ENCODE assay signal across 7 mouse cellular contexts in the genomic region with DNA sequence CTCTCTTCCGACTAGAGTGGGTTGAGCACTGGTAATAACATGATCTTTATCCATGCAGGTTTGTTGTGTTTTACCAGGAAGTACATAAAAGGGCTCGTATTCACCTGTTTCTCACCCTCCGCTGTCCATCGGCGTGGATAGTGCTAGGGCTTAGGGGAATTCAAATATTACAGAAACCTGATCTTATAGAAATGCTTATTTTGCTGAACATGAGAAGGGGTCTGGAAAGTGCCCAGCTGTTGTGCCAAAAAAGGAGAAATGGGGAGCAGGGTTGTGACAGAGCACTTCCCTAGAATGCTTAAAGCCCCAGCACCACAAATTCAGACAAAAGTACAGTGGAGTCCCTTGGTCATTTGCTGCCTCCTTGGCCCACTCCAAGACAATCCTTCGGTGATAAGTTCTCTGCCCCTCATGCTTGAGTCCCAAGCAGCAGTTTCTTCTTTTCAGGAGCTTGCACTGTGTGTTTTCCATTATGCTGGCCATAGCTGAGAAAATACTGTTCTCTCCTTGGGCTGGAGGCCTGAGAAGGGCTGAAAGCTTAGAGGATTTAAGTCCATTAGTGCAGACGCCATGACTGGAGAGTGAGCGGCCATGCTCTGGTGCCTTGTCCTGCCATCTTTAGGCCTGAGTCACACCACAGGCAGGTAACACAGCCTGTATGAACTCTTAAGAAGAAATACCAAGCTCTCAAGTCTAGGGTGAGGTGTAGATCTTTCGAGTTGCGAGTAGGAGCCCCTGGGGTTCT. TPM values are rescaled to one million over a fixed set of nuclear protein-coding genes. Genes with fewer than 3 reads are reported as not detected.
DNase-seq lines count a peak whose midpoint lies in the region; ATAC-seq and TF ChIP-seq lines count a peak whose summit lies in the region.

No protein-coding gene starts in this region.

- no peak for TF ChIP-seq POLR2A in CH12.LX (IDR thresholded peaks at IDR 0.05; ENCODE audit: low read depth, low read length)

- H3K79me2 ChIP-seq in CH12.LX (replicated peaks; ENCODE audit: control insufficient read depth, extremely low read depth, insufficient read depth, poor library complexity, severe bottlenecking): no peaks in the 10 kb centered on the region; the same call in 1 of the 2 replicates

- peak overlapping the region in 2 of 3 experiments; percentile 64 to 74 for H3K4me3 ChIP-seq in CH12.LX (replicated peaks in 1 of 3; ENCODE audit: low read depth in 2 of 3, low read length in 2 of 3, poor library complexity in 1 of 3)
- peak overlapping the region; percentile 76 to 84; a peak in 3 of 4 replicates for H3K4me3 ChIP-seq in heart, embryonic 14.5 days (ENCODE audit: control insufficient read depth in 1 of 2, insufficient read depth in 1 of 2, low read depth in 1 of 2, low read length in 2 of 2)
- H3K4me3 ChIP-seq in liver, embryonic 15.5 days (replicated peaks): peak overlapping the region; percentile 95

- peaks cover 14 to 37% of the 10 kb centered on the region in 2 experiments for H3K4me1 ChIP-seq in CH12.LX (ENCODE audit: control insufficient read depth in 1 of 2, insufficient read depth in 2 of 2)
- peaks cover 2 to 12% of the 10 kb centered on the region in 2 experiments; a peak in 3 of 4 replicates for H3K4me1 ChIP-seq in heart, embryonic 14.5 days (ENCODE audit: control insufficient read depth in 2 of 2, insufficient read depth in 2 of 2, low read length in 2 of 2)
- H3K4me1 ChIP-seq in liver, embryonic 15.5 days (replicated peaks): peaks cover 47% of the 10 kb centered on the region

- peaks cover 12 to 21% of the 10 kb centered on the region in 2 experiments for H3K36me3 ChIP-seq in CH12.LX (replicated peaks in 1 of 2; ENCODE audit: control insufficient read depth in 1 of 2, insufficient read depth in 1 of 2, low read length in 1 of 2)
- H3K36me3 ChIP-seq in heart, embryonic 14.5 days (ENCODE audit: control insufficient read depth, insufficient read depth, low read length): peaks cover 32% of the 10 kb centered on the region
- H3K36me3 ChIP-seq in liver, embryonic 15.5 days (replicated peaks): peaks cover 48% of the 10 kb centered on the region

- H3K9me3 ChIP-seq in CH12.LX (replicated peaks; ENCODE audit: low read length): no peaks in the 10 kb centered on the region
- no peaks in the 10 kb centered on the region for H3K9me3 ChIP-seq in heart, embryonic 14.5 days (ENCODE audit: control insufficient read depth, low read length)
- H3K9me3 ChIP-seq in liver, embryonic 15.5 days (replicated peaks): no peaks in the 10 kb centered on the region

- in situ Hi-C loops in CH12.LX (cut with MboI; ENCODE audit: low pct_ligation_motif_present, low pct_unique_long_range_greater_than_20kb, low sequenced_read_pairs): loop anchor here (5.0 kb wide), 1 partner anchor 36 kb away; a partner anchor contains a TSS

- dilution Hi-C loops in CH12.LX (cut with MboI; ENCODE audit: extremely low pct_ligation_motif_present, extremely low pct_unique_long_range_greater_than_20kb, low sequenced_read_pairs): no loop called here

- peak overlapping the region; percentile 60; the same call in 1 of the 2 replicates for H3K9ac ChIP-seq in CH12.LX (ENCODE audit: insufficient read depth, low read depth)
- H3K9ac ChIP-seq in heart, embryonic 14.5 days (ENCODE audit: low read length): peak overlapping the region; percentile 84
- peak overlapping the region; percentile 89 for H3K9ac ChIP-seq in liver, embryonic 15.5 days

- no peak for TF ChIP-seq CTCF in CH12.LX (conservative IDR thresholded peaks at IDR 0.05 in 1 of 2, IDR thresholded peaks at IDR 0.05 in 1 of 2; ENCODE audit: low read depth in 2 of 2, low read length in 2 of 2)

- H3K27ac ChIP-seq in CH12.LX (ENCODE audit: insufficient read depth, low read depth): no peak overlapping the region
- H3K27ac ChIP-seq in heart, embryonic 14.5 days (replicated peaks in 1 of 2; ENCODE audit: control insufficient read depth in 1 of 2, insufficient read depth in 1 of 2, low read depth in 2 of 2, low read length in 2 of 2): no peak overlapping the region
- H3K27ac ChIP-seq in liver, embryonic 15.5 days (replicated peaks): no peak overlapping the region; the same call in 1 of the 2 replicates

- 81% methylated on average over 10 of the region's 10 CpGs for WGBS in heart, embryonic 14.5 days
- WGBS in liver, embryonic 15.5 days (ENCODE audit: insufficient replicate concordance): 76% methylated on average over 10 of the region's 10 CpGs

- DNase-seq in A20 (ENCODE audit: low read depth, low spot score) (peak; percentile 13), CH12.LX (ENCODE audit: extremely low read depth) (no peak)
- no peak for DNase-seq in layer of hippocampus, postnatal 10 days (ENCODE audit: low spot score in 2 of 2)
- no peak for DNase-seq in retina, postnatal 1 day
- no peak for DNase-seq in adrenal gland, postnatal 10 days

- H3K27me3 ChIP-seq in CH12.LX (replicated peaks): peaks cover 10% of the 10 kb centered on the region
- H3K27me3 ChIP-seq in heart, embryonic 14.5 days (ENCODE audit: control insufficient read depth, insufficient read depth, low read length): no peaks in the 10 kb centered on the region
- H3K27me3 ChIP-seq in liver, embryonic 15.5 days: no peaks in the 10 kb centered on the region

- no peak for TF ChIP-seq EP300 in CH12.LX (IDR thresholded peaks at IDR 0.05; ENCODE audit: low read length)

- TF ChIP-seq RAD21 in CH12.LX (IDR thresholded peaks at IDR 0.05; ENCODE audit: low read depth, low read length): no peak

- H3K4me2 ChIP-seq in CH12.LX (ENCODE audit: insufficient read depth, low read depth, poor library complexity, severe bottlenecking): peak overlapping the region; percentile 59
- H3K4me2 ChIP-seq in heart, embryonic 14.5 days (ENCODE audit: low read length): peak overlapping the region; percentile 94
- peak overlapping the region; percentile 78 for H3K4me2 ChIP-seq in liver, embryonic 15.5 days

- no peak for ATAC-seq in heart, embryonic 14.5 days (ENCODE audit: insufficient number of reproducible peaks, insufficient read depth, low FRiP score, low read depth)
- no peak for ATAC-seq in liver, embryonic 15.5 days (ENCODE audit: insufficient read depth)

TF ChIP-seq in CH12.LX, 34 proteins besides CTCF, POLR2A, EP300 and RAD21:
- no peak for TF ChIP-seq MAFK (IDR thresholded peaks at IDR 0.05; ENCODE audit: insufficient replicate concordance, low read length)
- TF ChIP-seq GABPA (IDR thresholded peaks at IDR 0.05; ENCODE audit: insufficient replicate concordance, low read depth, low read length): no peak
- no peak for TF ChIP-seq HCFC1 (IDR thresholded peaks at IDR 0.05; ENCODE audit: low read depth, low read length)
- no peak for TF ChIP-seq MYC (IDR thresholded peaks at IDR 0.05; ENCODE audit: low read depth, low read length)
- TF ChIP-seq TCF12 (IDR thresholded peaks at IDR 0.05; ENCODE audit: low read depth, low read length): no peak
- no peak for TF ChIP-seq MAZ (IDR thresholded peaks at IDR 0.05; ENCODE audit: low read depth, low read length)
- no peak for TF ChIP-seq CHD1 (IDR thresholded peaks at IDR 0.05; ENCODE audit: low read depth, low read length)
- TF ChIP-seq TBP (conservative IDR thresholded peaks at IDR 0.05; ENCODE audit: low read depth, low read length): no peak

RNA-seq across cellular contexts. Expression of a gene that starts 1.4 kb away (rescaled TPM):
- total RNA-seq in CH12.LX (2012; rRNA removed) (8.0 and 8.2 TPM in 2 replicates), CH12.LX (2014; rRNA removed) (6.3 and 7.3 TPM in 2 replicates)
- polyA plus RNA-seq in CH12.LX (2012; ENCODE audit: insufficient read length, low read depth): 5.2 and 5.8 TPM in 2 replicates
- 46.5 and 47.2 TPM in 2 replicates for polyA plus RNA-seq in heart, embryonic 14.5 days (2014; fragmentation: Nextera tagmentation; extraction: Ambion mirVana)
- 41.1 and 44.2 TPM in 2 replicates for polyA plus RNA-seq in liver, embryonic 15.5 days (2015; fragmentation: Nextera tagmentation; extraction: Ambion mirVana)
- 10 to 100 TPM; 15.6 to 16.2 TPM for total RNA-seq in layer of hippocampus, postnatal 10 days (2021)
- 10 to 100 TPM; 43.4 to 52.2 TPM for total RNA-seq in adrenal gland, postnatal 10 days (2021)

RNA-seq across cellular contexts. Expression of a gene that starts 11.6 kb away (rescaled TPM):
- total RNA-seq in CH12.LX (2012; rRNA removed) (28.1 and 31.0 TPM in 2 replicates), CH12.LX (2014; rRNA removed) (27.3 and 28.1 TPM in 2 replicates)
- polyA plus RNA-seq in CH12.LX (2012; ENCODE audit: insufficient read length, low read depth): 18.1 and 18.9 TPM in 2 replicates
- 62.7 and 68.4 TPM in 2 replicates for polyA plus RNA-seq in heart, embryonic 14.5 days (2014; fragmentation: Nextera tagmentation; extraction: Ambion mirVana)
- polyA plus RNA-seq in liver, embryonic 15.5 days (2015; fragmentation: Nextera tagmentation; extraction: Ambion mirVana): 117 and 135 TPM in 2 replicates
- total RNA-seq in layer of hippocampus, postnatal 10 days (2021): 10 to 100 TPM; 81.5 to 87.7 TPM
- total RNA-seq in adrenal gland, postnatal 10 days (2021): 100 to 1,000 TPM; 132 to 147 TPM

RNA-seq across cellular contexts. Expression of a gene that starts 14.2 kb away (rescaled TPM):
- total RNA-seq in CH12.LX (2012; rRNA removed) (5.5 and 9.8 TPM in 2 replicates), CH12.LX (2014; rRNA removed) (5.0 and 5.4 TPM in 2 replicates)
- polyA plus RNA-seq in CH12.LX (2012; ENCODE audit: insufficient read length, low read depth): 5.1 and 6.3 TPM in 2 replicates
- not detected in 2 replicates for polyA plus RNA-seq in heart, embryonic 14.5 days (2014; fragmentation: Nextera tagmentation; extraction: Ambion mirVana)
- polyA plus RNA-seq in liver, embryonic 15.5 days (2015; fragmentation: Nextera tagmentation; extraction: Ambion mirVana): 9.6 and 11.5 TPM in 2 replicates
- not detected for total RNA-seq in layer of hippocampus, postnatal 10 days (2021)
- 10 to 100 TPM in 1 of 2 experiments, 1 to 10 TPM in 1; 9.1 to 17.1 TPM for total RNA-seq in adrenal gland, postnatal 10 days (2021)

RNA-seq across cellular contexts. Expression of a gene that starts 34.6 kb away (rescaled TPM):
- total RNA-seq in CH12.LX (2012; rRNA removed) (70.9 and 86.9 TPM in 2 replicates), CH12.LX (2014; rRNA removed) (74.3 and 89.1 TPM in 2 replicates)
- 109 and 124 TPM in 2 replicates for polyA plus RNA-seq in CH12.LX (2012; ENCODE audit: insufficient read length, low read depth)
- 37.8 and 39.8 TPM in 2 replicates for polyA plus RNA-seq in heart, embryonic 14.5 days (2014; fragmentation: Nextera tagmentation; extraction: Ambion mirVana)
- 68.1 and 73.5 TPM in 2 replicates for polyA plus RNA-seq in liver, embryonic 15.5 days (2015; fragmentation: Nextera tagmentation; extraction: Ambion mirVana)
- total RNA-seq in layer of hippocampus, postnatal 10 days (2021): 10 to 100 TPM; 40.4 to 40.5 TPM
- total RNA-seq in adrenal gland, postnatal 10 days (2021): 10 to 100 TPM; 42.2 to 43.7 TPM

RNA-seq across cellular contexts. Expression of a gene that starts 34.9 kb away (rescaled TPM):
- total RNA-seq in CH12.LX (2012; rRNA removed) (23.3 and 27.3 TPM in 2 replicates), CH12.LX (2014; rRNA removed) (21.1 and 21.3 TPM in 2 replicates)
- 13.3 and 14.4 TPM in 2 replicates for polyA plus RNA-seq in CH12.LX (2012; ENCODE audit: insufficient read length, low read depth)
- 26.8 and 28.2 TPM in 2 replicates for polyA plus RNA-seq in heart, embryonic 14.5 days (2014; fragmentation: Nextera tagmentation; extraction: Ambion mirVana)
- polyA plus RNA-seq in liver, embryonic 15.5 days (2015; fragmentation: Nextera tagmentation; extraction: Ambion mirVana): 45.2 and 48.4 TPM in 2 replicates
- 10 to 100 TPM; 36.4 to 36.9 TPM for total RNA-seq in layer of hippocampus, postnatal 10 days (2021)
- total RNA-seq in adrenal gland, postnatal 10 days (2021): 10 to 100 TPM; 31.5 to 35.6 TPM

Comparison
In these comparisons a context has a peak if more than half of its experiments do, and no peak if none do; other contexts are left out.
1. RNA of a gene that starts 14.2 kb away (total RNA-seq): 9.1 to 17.1 TPM in adrenal gland, postnatal 10 days and 5.0 to 9.8 TPM in CH12.LX; not detected in layer of hippocampus, postnatal 10 days; every median in the first group is over 4 times any median in the second.
2. Peak in every context shown above with its lines, with median percentiles within 50 percentile points of each other: H3K4me2 ChIP-seq, H3K4me3 ChIP-seq and H3K9ac ChIP-seq.